Comparison of ENCODE assay signal across 24 mouse cellular contexts in the genomic region with DNA sequence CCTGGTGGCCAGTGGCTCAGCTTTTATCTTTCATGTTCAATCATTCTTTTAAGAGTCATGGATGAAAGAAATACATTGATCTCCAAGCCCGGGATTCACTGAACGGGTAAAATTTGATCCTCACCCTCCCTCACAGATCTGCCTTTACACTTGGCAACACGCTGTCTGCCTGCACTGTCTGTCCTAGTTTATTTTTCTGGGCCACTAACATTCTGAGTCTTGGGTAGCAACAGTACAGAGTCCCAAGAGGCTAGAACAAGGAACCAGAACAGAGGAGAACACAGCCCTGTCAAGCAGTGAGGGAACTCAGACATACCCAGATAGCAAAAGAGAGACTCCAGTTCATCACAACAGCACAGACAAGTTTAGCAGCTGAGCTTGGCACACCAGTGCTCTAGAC.
"Had no signal": no experiment of that assay in that cellular context is flagged by ENCODE, and none has a peak within 500 bp of the region (broad histone marks: within the 10 kb centered on the region; RNA-seq: fewer than 3 reads in every experiment).

No protein-coding gene starts in this region.

- H3K4me3 ChIP-seq: heart, embryonic 10.5 days; heart, embryonic 12.5 days; hindbrain, embryonic 10.5 days; hindbrain, embryonic 12.5 days; intestine, embryonic 15.5 days; left cerebral cortex, adult 2 months; limb, embryonic 10.5 days; limb, embryonic 12.5 days; liver, embryonic 13.5 days; liver, embryonic 15.5 days had no signal

- H3K27ac ChIP-seq: heart, embryonic 10.5 days; hindbrain, embryonic 10.5 days; hindbrain, embryonic 12.5 days; hindbrain, embryonic 14.5 days; intestine, embryonic 15.5 days; left cerebral cortex, adult 2 months; limb, embryonic 10.5 days; limb, embryonic 12.5 days; liver, embryonic 13.5 days; liver, embryonic 15.5 days had no signal

- DNase-seq: gastrocnemius, postnatal 14 days; gastrocnemius, postnatal 36 days; heart, postnatal 10 days; heart, postnatal 4 days; kidney, adult 18-20 months; kidney, adult 8-10 months; kidney, postnatal 10 days; kidney, postnatal 25 days; kidney, postnatal 4 days; liver; liver, embryonic 13.5 days had no signal

- ATAC-seq: hindbrain, embryonic 16.5 days; inflammation-experienced regulatory T-cells, adult 6 months; intestine, embryonic 15.5 days; intestine, postnatal 0 days had no signal
